Mouse (Mus musculus) embryo, embryonic 10.5 days (tissue): ENCODE measurements around the gene Plcb1.

ENCODE experiments used
- DNase-seq: peaks from one replicate; pipeline ENCODE4 v3.0.0-alpha.2; 2015; ENCODE audit warnings: low spot score

Plcb1 gene

GRCm38 (mm10) chr2:134838888-134839287 is 53.0 kb downstream of the Plcb1 start:
- no peak for DNase-seq

DNA sequence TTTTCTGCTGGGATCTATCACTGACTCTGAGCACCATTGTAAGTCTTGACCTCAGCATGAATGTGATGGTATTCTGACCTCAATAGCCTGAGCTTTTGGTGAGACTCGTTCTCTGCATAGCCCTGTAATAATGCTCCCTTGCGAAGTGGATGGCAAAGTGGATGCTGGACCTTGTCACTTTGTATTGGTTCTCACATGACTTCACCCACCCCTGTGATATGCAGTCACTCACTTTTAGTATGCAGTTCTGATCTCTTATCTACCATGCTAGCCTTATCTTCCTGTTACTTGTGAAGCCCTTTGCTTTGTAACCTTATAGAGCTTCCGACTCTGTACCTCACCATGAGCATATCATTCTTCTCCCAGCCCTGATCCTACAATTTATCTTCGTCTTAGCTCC is 57.0 kb downstream of the Plcb1 start:
- no peak for DNase-seq

DNA sequence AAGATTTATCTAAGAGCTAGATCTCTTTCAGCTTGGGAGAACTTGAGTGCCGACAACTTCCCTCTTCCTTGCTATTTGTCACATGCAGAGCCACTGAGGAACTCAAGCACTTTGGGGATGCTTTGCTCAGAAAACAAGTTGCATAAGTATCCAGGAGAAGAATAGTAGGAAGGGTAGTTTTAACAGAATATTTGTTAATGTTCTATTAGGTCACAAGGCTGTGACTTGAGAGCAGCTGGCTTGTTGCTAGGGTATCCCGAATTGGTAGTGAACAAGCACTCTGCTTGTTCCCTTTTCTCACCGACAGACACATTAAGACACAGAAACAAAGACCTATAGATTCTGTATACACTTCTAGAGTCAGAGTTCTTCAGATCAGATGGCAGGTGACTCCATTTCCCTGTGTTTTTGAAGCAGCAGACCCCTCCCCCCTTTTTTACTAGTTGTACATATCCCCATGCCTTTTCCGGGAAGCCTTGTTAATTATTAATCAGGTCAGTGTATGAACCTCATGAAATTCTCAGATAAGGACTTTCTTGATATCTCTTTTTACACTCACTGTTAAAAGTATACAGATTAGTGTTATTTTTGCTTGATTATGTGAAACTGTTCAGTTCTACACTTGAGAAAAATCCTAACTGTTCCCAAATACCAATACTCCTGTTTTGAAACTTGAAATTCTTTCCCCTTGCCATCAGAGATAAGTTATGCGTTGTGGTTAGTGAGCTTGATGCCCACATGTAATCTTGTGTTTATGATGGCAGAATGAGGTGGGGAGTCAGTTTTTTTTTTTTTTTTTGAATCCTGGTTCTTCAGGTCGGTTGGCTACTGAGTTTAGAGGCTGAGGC is 58.7 kb downstream of the Plcb1 start:
- no peak for DNase-seq

- DNase-seq = no peak
Observed at GRCm38 (mm10) chr2:134845239-134845738, 59.4 kb downstream of the Plcb1 start.

DNA sequence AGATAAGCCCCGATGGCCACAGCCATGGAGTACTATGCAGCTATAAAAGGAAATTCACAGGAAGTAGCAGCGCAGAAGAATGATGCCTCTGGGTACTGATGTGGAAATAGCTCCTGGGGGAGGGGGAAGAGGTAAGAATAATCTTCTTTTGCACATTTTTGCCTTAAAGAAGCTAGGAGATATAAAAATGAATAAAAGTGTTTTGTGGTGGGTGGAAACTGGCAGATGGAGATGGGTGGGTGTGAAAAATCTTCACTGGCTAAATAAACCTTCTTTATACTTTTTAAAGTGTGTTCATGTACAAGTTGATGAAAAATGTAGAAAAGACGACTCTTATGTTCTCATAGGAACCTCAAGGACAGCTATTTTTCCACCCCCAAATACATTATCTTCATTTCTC is 60.7 kb downstream of the Plcb1 start:
- no peak for DNase-seq

DNA sequence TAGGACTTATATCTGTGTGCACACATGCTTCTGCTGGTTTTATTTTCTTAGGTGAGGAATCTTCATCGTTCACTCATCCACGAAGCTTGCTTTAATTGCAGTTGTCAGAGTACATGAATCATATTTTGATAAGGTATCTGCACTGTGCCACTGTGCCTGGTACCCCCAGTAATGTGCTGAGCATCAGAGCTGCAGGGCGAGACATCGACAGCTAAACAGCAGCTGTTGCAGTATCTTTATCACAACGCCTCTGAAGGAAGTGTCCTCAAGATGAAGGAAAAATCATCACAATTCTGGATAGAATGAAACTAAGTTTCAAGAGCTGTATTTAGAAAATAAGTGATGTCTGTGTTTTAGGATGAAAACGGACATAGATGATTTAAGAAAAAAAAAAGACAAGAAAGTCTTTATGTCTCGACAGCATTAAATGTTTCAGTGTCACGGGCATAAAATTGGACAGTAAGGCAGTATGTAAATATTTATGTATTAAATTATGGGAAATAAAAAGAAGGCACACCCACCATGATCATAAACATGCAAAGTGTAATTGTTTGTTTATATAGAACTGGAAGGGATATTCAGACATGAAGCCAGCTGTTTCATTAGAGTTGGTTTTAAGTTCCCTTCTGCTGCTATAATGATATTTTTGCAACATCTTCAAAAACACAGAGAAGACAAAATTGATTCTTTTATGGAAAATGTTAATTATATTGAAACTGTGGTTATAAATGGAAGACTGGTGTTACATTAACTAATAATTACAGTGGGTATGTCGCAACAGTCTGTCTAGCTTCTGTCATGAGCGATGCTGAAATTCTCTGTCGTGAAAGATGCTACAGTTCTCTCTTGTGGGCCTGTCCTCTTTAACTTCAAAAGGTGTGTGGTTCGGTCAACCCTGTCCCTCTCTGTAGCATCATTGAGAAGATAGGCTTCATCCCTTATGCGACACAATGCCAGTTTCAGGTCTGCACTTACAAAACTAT is 65.6 kb downstream of the Plcb1 start:
- no peak for DNase-seq

DNA sequence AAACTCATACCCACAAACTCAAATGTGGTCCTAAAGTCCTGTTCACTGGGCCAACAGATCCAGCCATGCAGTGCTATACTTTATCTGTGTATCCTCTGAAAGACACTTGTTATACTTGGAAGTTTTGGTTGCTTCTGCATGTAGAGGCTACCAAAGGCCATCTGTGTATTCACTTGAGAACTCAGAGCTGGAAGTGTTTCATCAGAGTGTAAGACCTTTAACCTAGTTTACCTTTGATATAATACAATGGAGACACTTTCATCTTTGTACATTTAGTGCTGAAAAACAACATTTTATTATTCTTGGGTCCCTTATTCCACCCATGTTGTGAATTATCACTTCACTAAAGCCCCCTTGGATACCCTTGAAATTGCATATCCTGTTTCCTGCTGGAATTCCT is 70.4 kb downstream of the Plcb1 start:
- no peak for DNase-seq

GRCm38 (mm10) chr2:134856691-134857090 is 70.8 kb downstream of the Plcb1 start:
- DNase-seq = peak; percentile 41

DNA sequence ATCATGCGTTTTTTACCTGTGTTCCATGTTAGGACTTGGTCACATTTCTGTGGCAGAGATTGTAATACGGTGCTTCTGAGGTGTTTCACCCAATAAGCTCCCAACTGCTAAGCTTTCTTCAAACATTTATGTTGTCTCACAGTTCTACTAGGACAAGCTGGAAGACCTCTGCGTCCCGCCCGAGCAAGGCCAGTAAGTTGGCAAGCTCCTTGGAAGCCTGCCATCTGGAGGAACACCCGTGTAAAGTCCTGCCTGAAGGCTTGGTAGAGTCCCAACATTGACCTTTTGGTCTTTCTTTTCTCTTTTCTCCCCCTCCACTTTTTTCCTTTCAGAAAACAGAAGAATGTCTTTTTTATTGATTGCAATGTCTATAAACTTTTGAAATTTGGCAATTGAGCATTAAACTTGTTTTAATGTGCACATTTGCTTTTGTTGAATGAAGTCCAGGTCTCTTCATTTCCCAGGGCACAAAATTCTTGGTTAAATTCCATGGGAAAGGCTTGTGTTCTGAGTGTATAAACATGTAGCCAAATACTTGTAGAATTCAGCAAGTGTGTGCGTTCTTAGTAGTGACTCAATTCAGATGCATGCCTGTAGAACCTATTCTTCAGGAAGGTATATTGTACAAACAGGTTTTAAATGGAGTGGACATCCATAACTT is 79.2 kb downstream of the Plcb1 start:
- DNase-seq = no peak

DNA sequence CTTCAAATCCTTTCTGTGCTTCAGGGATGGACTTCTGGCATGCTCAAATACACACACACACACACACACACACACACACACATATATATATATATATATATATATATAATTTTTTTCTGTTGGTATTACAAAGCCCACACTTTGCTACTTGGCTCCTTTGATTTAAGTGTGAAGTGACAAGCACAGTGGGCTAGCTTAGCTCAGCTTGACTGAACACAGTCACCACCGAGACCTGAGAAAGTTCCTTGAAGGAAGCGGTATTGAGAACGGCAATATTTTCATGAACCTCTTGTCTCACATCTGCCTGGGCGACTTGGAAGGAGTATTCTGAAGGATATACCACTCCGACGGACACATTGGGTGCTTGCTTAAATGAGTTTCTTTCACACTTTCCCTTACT is 81.5 kb downstream of the Plcb1 start:
- DNase-seq = no peak

GRCm38 (mm10) chr2:134871692-134872489 is 86.0 kb downstream of the Plcb1 start:
- no peak for DNase-seq

GRCm38 (mm10) chr2:134872490-134872781 is 86.6 kb downstream of the Plcb1 start:
- DNase-seq = no peak

GRCm38 (mm10) chr2:134877148-134877547 is 91.3 kb downstream of the Plcb1 start:
- DNase-seq = no peak

- no peak for DNase-seq
Observed at GRCm38 (mm10) chr2:134891207-134891606, 105.3 kb downstream of the Plcb1 start.

DNA sequence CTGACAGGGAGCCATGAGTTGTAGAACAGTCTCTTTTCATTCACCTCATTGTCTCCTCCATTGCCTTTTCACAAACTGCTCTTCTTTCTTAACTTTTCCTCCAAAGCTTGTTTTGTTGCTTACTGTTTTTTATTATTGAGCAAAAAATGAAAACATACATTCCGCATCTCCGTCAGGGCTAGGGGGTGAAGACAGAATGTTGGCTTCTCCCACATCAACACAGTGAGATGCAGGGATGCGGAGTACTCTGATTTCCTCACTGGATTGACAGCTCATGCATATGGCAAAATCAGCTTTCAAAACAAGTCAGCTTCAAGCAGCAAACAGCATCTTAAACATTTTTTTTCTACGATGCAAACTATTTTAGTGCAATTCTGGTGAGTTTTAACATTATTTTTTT is 108.9 kb downstream of the Plcb1 start:
- DNase-seq = no peak

- no peak for DNase-seq
Observed at GRCm38 (mm10) chr2:134896196-134896595, 110.3 kb downstream of the Plcb1 start.

DNA sequence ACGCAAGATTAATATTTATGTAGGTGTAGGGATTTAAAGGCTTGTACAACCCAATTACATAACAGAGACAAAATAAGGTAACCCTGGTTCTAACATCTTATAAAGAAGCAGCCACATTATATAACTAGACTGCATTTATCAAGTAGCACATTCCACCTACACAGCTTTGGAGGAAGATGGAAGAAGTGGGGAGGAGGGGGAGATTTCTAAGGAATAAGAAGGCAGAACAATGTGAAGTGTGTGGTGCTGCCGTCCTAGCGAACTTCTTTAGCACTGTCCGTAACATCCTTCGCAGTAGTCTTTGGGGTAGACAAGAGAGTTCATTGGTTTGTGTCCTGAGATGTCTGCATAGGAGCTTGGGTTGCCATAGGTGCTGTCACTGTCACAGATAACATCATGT is 111.2 kb downstream of the Plcb1 start:
- no peak for DNase-seq

GRCm38 (mm10) chr2:134901521-134901920 is 115.7 kb downstream of the Plcb1 start:
- no peak for DNase-seq

DNA sequence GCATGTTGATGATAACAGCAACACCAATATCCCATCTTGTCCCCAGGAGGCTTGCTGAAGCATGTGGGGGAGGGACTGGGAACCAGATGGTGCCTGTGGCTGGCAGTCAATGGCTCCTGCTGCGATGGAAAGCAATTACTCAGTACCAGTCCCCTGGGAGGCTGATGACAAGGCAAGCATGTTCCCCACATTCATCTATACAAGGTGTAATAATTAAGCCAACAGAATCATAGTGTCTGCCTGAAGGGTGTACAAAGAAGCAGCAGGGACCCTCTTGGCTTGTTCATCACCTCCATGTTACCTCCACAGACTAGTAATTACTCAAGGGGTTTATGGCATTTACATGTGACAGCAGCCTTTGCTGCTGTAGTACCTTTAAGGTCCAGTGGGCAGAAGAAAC is 125.0 kb downstream of the Plcb1 start:
- peak; percentile 47 for DNase-seq

GRCm38 (mm10) chr2:134911360-134911759 is 125.5 kb downstream of the Plcb1 start:
- no peak for DNase-seq

- no peak for DNase-seq
Observed at GRCm38 (mm10) chr2:134912616-134913015, 126.7 kb downstream of the Plcb1 start.

GRCm38 (mm10) chr2:134913542-134913941 is 127.7 kb downstream of the Plcb1 start:
- no peak for DNase-seq
